Mouse (Mus musculus): ENCODE data around the gene Pts.

The Pts gene

DNA sequence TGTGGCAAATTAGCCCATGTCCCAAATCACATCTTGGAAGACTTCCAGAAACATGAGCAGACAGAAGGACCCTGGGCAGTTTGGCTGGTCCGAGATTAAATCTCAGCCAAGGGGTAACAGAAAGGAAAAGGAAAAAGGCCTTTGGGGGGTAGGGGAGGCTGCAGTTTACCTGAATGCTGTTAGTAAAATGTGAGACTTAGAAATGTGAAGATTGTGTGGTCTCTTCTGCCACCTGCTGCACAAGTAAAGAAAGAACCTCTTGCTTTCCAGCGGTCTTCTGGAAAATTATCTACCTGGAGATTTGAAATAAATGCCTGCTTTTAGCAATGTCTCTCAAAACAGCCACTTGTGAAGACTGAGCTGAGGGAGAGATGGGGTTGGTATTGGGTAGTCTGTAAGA lies 2.4 kb upstream of the Pts start:
- no peak for DNase-seq (ENCODE audit: low spot score in 2 of 2)

DNA sequence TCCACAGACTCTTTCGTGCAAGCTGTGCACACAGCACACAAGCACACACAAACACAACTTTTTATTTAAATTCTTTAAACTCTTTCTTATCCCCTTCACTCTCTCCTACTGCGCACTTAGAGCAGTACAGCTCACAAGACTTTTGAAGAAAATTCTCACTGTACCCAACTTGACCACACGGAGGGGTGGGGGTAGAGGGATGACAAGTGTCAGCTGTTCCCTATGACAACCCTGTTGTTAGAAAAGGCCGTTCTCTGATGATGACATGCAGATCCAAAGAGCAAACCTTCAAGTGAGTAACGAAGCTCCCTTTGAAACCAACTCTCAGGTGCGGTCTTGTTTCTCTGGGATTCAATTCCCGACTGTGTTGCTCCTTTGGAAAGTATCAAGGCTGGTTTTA lies 664 bp downstream of the Pts start:
- DNase-seq (ENCODE audit: low spot score in 2 of 2), result no peak

DNA sequence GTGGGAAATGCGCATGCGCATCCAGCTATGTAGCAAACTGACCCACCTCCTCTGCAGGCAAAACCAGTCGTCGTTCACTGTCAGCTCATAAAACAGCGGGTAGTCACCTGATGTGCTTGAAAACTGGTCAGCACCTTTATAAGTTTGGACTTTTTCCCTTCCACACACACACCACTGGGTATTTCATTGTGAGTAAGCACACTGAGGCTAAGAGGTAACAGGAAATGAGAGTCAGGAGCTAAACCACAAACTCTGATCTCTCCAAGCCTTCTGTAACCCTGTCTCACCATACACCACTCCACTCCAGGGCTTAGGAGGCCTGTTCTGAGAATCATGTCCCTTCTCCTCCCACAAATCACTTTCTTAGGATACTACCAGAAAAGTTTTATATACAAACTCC lies 2.9 kb downstream of the Pts start:
- no peak for DNase-seq (ENCODE audit: low spot score in 2 of 2)

DNA sequence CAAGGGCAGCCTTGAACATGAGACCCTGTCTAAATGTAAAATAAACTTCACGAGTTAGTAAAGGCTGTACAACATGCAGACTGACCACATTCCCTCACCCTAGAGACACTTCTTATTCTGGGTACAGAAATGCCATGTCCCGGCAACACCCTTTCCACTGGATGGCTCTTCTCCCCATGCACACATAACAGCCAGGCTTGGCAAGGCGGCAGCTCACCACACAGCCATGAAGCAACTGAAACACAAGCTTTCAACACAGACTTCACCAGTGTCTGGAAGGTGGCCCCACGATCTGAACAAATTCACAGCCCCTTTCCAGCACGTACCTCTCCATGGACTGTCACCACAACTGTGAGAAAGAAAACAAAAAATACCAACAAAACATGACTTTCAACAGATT lies 3.6 kb downstream of the Pts start:
- no peak for DNase-seq (ENCODE audit: low spot score in 2 of 2)

DNA sequence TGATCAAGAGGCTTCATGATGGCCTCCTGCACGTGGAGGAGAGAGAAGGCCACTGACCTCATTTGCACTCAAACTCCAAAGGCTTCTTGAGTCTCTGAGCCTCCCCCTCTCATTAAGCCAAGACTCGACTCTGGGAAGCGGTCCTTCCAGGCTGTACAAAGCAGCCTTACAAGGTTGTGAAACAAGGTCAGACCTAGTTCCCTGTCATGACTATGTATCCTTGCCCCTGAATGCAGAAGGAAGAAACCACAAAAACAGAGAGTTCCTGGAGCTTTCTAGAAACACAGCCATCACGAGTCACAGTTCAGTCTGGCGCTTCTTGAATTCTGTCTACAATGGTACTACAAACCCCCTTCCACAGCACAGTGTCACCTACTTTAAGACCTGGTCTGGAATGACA lies 6.0 kb downstream of the Pts start:
- DNase-seq (ENCODE audit: low spot score in 2 of 2), result no peak

DNA sequence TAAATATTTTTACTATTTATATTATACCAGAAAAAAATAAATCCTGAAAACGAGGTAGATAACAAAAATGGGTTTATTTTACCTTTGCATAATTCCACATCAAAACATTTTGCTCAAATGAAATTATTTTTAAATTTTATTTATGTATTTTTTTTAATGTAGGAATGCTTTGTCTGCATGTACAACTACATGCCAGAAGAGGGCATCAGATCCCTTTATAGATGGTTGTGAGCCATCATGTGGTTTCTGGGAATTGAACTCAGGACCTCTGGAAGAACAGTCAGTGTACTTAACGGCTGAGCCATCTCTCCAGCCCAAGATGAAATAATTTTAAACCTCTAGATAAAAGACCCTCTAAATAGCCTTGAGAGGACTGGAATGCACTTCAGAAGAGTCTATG lies 7.0 kb downstream of the Pts start:
- DNase-seq (ENCODE audit: low spot score in 2 of 2), result no peak

DNA sequence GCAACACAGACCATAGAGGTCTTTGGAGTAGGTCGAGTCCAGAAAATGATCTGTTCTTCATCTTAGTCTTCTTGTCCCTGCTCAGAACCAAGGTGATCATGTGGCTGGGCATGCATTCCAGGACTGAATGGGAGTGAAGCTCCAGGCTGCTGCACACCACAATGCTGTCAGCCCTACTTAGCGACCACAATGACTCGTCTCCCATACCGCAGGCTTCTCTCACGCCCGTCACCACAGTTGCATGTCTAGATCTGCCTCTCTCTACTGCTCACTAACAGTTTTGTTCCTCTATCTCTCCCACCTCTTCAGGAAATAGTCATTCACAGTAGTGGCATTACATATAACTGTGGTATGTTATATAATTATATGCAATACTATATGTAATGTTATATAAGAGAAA lies 7.8 kb downstream of the Pts start:
- DNase-seq (ENCODE audit: low spot score in 2 of 2), result no peak

DNA sequence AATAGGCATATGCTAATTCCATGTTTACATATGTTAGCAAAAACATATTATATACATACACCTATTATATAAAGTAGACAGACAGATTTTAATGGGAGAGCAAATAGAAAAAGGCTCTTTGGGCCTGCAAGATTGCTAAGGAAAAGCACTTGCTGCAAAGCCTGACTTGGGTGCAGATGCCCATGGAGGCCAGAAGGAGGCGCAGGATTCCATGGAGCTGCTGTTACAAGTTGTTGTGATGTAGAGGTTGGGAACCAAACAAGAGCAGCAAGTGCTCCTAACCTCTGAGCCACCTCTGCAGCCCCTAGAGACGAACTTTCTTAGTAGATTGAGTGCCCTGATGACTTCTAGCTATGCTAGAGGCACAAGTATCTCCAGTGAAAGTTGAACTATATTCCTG lies 9.7 kb downstream of the Pts start:
- no peak for DNase-seq (ENCODE audit: low spot score in 2 of 2)

DNA sequence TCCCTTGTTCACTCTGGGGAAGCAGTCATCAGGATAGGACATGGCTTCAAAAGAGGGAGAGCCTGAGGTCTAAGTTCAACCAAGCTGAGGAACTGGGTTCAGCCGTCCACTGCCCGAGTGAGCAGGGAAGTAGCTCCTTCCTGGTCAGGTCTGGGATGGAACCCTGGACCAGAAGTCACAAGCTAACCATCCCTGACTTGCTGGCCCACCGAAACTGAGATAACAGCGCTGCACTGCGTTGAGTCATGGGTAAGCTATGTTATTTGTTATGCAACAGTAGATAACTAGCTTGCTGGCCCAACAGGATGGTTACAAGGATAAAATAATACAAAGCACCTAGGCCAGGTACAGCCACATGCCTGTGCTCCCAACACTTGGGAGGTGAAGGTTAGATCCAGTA lies 13.1 kb downstream of the Pts start:
- no peak for DNase-seq (ENCODE audit: low spot score in 2 of 2)

DNA sequence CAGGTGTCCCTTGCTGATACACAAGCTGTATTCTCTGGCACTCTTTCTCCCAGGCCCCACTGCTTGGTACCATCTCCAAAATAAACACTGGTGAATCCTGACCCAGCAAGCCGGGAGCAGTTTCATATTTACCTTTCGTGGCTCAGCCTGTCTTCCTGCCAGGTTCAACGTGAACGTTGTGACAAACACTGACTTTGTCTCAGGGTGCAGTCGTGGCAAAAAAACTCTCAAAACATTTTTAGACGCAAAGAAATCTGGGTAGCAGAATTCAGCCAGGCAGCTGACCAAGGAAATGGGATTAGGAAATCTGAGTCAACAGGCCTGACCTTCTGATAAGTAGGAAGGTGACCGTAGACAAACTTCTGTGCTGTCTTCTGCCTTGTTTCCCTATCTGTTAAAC lies 21.0 kb downstream of the Pts start:
- no peak for DNase-seq (ENCODE audit: low spot score in 2 of 2)

DNA sequence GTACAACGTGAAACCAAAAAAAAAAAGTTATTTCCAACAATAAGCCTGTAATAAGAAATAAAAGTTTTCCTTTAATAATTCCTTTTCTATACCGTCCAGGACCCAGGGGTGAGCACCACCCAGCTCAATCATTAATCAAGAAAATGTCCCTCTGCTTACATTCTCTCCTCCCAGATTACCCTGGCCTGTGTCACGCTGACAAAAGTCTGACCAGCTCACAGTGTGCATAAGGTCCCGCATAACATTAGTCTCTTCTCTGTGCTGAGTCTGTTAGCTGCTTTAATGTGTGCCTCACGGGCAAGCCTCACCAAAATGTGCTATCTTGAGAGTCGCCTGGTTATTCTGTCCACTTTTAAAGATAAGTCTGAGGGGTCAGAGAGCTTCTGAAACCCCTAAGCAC lies 23.1 kb downstream of the Pts start:
- no peak for DNase-seq (ENCODE audit: low spot score in 2 of 2)

DNA sequence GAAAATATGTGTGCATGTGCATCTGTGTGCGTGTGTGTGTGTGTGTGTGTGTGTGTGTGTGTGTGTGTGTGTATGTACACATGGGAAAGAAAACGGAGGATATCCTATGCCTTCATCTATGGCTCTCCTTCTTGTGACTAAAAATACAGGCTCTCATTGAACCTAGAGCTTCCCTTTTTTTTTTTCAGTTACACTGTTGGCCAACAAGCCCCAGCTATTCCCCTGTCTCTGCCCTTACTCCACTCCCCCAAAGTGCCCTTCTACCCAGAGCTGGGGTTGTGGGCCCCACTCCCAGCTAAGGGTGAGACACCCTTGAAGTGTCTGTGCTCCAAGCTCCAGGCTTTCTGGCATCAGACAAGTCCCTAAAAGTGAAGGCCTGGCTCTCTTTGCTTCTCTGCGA lies 25.6 kb downstream of the Pts start:
- no peak for DNase-seq (ENCODE audit: low spot score in 2 of 2)

DNA sequence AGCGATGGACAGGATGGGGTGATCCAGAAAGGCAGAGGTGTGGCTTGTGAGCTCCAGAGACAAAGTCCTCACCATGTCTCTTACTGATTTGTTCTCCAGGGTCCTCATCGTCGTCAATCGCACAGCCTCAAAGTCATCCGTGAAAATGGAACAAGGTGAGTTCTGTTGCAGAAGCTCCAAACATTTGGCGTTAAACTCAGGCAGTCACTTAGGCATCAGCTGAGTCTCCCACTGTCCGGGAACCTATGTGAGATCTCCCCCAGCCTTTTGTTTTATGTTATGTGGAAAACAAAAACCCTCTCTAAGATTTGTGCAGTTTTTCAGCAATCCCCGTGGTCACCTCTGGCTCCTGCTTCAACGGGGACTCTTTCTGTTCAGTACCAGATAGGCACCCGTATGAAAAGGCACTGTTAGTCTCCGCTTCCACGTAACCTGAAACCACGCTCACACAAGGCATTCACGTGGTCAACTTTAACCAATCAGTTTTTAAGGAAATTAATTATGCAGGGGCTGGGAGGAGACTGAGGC lies 27.5 kb downstream of the Pts start:
- DNase-seq (ENCODE audit: low spot score in 2 of 2), result no peak

DNA sequence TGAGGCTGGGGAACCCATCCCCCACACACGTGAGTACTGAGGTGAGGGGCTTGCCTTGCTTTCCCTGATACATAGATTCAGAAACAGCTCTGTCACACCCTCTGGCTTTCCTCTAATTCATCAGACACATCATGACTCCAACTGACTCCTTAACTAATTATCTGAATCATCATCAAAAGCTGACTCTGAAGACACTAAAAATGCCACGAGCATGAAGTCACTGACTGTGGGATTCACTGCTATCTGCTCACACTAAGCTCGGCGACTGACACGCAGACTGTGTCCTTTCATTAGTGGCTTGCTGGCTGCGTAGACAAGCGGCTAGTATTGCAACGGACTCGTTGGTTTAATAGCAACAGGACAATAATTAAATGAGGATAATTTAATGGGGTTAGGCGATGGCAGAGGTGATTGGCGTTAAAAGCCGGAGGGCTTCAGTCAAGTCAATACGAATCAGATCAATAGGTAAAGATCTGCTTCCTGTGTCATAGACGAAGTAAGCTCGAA lies 28.0 kb downstream of the Pts start:
- no peak for DNase-seq (ENCODE audit: low spot score in 2 of 2)

DNA sequence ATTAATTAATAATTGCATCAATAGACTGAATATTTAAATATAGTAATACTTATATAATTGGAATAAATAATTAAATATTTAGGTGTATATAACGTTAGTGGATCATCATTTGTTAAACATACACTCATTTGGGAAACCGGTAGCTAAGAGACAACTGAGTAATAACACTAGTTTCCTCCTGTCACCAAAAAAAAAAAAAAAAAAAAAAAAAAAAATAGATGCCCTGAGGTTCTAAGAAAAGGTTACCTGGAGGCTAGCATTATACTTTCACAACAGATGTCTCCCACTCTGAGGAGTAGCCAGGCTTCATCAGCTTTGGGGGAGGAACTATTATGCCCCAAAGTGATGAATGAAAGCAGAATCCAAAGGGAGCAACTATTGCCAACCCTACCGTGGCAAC lies 28.7 kb downstream of the Pts start:
- no peak for DNase-seq (ENCODE audit: low spot score in 2 of 2)

DNA sequence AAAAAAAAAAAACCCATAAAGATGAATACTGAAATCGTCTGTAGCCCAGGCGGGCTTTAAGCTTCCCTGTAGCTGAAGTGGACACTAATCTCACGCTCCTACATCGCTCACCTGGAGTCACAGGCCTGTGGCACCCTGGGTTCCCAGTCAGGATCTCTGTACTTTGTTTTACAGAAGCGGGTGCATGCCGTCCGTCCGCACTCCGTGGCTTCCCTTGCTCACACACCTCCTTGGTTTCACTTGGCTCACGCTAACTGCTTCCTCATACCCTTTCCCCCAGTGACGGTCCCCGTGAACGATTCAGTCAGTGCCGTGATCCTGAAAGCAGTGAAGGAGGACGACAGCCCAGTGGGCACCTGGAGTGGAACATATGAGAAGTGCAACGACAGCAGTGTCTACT lies 29.7 kb downstream of the Pts start:
- no peak for DNase-seq (ENCODE audit: low spot score in 2 of 2)

DNA sequence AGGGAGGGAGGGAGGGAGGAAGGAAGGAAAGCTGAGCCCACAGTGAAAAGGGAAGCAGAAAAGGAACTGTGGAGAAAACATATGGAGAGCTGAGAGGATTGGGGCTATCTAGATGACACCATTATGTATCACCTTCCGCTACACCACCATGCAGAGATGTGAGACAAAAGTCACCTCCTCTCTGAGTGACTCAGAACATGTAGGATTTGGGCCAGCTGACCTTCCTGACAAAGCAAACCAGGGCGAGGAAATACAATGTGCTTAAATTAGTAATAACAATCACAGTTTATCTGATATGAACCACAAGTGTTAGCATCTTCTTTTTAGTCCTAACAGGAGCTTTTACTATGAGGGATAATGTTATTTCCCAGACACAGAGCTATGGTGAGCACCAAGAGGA lies 31.0 kb downstream of the Pts start:
- no peak for DNase-seq (ENCODE audit: low spot score in 2 of 2)

DNA sequence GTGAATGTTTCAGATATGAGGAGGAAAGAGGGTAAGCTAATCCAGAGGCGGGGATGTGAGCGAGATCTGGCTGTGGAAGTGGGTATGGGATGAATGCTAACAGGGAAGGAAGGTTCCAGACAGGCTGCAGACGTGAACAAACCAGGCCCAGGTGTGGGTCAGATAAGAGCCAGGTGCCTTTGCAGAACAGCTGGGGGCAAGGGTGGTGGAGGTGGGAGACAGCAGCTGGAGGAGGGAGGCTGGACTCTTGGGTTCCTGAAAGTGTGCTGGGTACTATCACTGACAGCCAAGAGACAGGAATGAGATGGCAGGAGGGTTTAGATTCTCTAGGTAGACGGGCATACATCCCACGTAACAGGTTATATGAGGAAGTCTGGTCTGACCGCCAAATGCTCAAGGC lies 31.4 kb downstream of the Pts start:
- DNase-seq (ENCODE audit: low spot score in 2 of 2), result no peak

DNA sequence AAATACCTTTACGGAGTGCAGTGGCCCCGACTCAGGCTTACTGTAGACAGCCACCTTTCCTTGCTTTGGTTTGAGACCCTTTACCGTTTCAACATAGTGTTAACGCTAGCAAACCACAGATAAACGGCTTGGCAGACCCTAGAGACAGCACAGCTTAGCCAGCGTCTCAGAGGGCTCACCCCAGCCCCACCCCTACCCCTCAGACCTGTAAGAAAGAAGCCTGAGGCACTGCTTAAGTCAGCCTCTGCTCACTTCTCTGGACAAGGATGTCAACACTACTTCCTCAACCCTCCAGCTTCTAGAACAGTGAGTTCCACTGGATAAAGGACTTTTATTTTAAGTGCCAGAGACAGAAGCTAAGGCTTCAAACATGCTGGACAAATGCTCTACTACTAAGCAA lies 32.0 kb downstream of the Pts start:
- DNase-seq (ENCODE audit: low spot score in 2 of 2), result no peak

DNA sequence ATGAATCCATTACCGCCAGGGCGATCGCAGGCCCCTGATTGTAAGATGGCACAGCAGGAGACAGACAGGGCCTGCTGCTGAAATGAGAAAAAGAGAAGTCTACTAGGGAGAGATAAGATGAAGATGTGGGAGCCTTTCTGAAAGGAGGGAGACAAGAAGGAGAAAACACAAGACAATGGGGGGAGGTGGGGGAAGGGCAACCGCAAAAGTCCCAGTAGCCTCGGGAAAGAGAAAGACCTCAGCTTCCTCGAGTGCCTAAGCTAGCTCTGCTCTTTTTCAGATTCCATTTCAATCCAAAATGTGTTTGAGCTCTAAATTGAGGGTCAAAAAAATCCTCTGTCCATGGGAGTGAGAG lies 32.4 kb downstream of the Pts start:
- no peak for DNase-seq (ENCODE audit: low spot score in 2 of 2)

DNA sequence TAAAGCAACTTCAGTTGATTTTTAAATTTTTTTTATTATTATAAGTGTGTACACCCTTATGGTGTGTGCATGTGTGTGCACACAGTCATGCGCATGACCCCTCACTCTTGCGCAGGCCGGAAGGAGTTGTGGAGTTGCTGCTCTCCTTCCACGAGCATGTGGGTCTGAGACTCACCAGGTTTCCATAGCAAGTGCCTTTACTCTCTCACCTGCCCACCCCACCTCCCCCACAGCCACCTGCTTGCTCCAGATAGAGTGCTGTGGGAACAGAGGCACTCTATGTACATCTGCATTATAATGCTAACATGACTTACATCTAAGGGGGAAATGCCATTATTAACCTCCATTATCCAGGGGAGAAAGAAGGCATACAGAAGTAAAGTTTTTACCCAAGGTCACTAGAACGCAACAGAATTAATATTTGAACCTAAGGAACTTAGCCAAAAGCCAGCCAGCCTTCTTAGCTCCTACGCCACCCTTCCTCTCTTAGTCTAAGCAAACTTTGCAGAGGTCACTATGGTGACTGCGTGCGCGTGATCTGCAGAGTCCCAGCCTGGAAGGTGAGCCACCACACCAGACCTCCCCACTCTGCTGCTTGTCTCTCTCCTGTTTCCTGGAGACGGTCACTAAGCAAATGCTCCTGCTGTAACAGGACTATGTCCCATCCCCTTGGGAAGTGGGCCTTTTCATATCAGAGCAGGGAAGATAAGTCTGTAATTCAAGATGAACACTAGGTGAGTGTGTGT lies 32.9 kb downstream of the Pts start:
- no peak for DNase-seq (ENCODE audit: low spot score in 2 of 2)

DNA sequence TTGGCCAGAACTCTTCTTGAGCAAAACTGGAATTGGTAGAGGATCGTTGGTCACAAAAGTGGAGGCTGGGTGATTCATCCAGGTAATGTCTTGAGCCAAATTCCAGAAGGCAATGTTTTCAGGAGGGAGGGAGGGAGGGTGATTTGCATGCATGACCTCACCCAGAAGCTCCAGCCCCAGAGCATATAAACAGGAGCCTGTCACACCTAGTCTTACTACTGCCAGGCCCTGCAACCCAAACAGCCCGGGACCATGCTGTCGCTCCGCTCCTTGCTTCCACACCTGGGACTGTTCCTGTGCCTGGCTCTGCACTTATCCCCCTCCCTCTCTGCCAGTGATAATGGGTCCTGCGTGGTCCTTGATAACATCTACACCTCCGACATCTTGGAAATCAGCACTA lies 34.2 kb downstream of the Pts start, which contains the start of gene Plet1:
Plet1 (plus strand) TSS at position 215 of the 400 bp plus-strand sequence.
- no peak for DNase-seq (ENCODE audit: low spot score in 2 of 2)

DNA sequence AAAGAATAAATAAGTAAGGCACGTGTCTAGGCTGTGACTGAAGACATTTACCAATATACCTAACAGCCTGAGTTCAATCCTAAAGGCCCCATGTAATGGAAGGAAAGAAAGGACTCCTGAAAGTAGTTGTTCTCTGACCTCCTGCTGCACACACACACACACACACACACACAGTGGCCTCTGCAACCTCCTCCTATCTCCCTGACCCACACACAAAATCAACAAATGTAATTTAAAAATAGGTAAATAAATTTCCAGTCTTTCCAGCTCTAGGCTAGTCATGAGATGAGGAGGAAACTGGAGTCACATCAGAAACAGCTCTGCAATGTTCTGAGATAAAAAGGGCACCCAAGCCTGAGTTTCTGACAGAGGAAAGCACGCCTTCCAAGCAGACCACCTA lies 34.7 kb downstream of the Pts start:
- DNase-seq (ENCODE audit: low spot score in 2 of 2), result no peak

DNA sequence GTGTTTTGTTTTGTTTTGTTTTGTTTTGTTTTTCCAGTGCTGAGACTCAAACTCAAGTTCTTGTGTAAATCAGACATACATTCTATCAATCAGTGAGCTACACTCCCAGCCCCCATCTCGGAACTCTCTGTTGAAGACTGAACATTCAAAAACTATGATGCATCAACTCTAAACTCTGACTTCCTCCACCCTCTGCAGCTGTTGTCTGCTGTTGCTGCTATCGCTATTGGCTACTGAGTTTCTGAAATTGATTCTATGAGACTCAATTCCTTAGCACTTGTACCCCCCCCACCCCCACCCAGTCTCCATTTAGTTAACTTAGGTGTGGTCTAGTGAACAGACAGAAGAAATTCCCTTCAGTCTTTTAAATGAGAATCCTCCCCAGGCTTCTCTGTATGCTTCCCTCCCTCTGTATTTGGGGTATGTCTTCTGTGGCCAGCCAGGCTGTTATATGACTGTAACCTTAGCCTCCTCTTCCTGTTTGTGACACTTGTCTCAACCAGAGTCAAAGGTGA lies 36.9 kb downstream of the Pts start:
- no peak for DNase-seq (ENCODE audit: low spot score in 2 of 2)
